Mouse (Mus musculus): ENCODE measurements around the gene 1600012H06Rik. TPM values are rescaled to one million over a fixed set of nuclear protein-coding genes. Genes with fewer than 3 reads are reported as not detected.

1600012H06Rik gene
- total RNA-seq, 1 experiment, result 29.7 TPM

Other genes with a start within 250 kb of the 1600012H06Rik start
- gene Thbs2, start 248.9 kb upstream of the 1600012H06Rik start, total RNA-seq (2012; rRNA removed), result 3.7 and 4.5 TPM in 2 replicates
- 1.9 and 2.0 TPM in 2 replicates for gene Wdr27, start within 50 bp of the 1600012H06Rik start, total RNA-seq (2012; rRNA removed)
- gene Phf10, start 18.1 kb downstream of the 1600012H06Rik start, total RNA-seq (2012; rRNA removed), result 56.4 and 65.6 TPM in 2 replicates
- gene 9030025P20Rik, start 35.3 kb downstream of the 1600012H06Rik start, total RNA-seq (2012; rRNA removed), result 39.7 and 41.3 TPM in 2 replicates
- gene Gm3417, start 35.6 kb downstream of the 1600012H06Rik start, total RNA-seq (2012; rRNA removed), result 0.45 and 0.95 TPM in 2 replicates
- gene Gm3435, start 67.0 kb downstream of the 1600012H06Rik start, total RNA-seq (2012; rRNA removed), result 10.3 and 12.0 TPM in 2 replicates
- gene Ermard, start 98.0 kb downstream of the 1600012H06Rik start, total RNA-seq (2012; rRNA removed), result 107 and 114 TPM in 2 replicates
- gene Tcte3, start 98.3 kb downstream of the 1600012H06Rik start, total RNA-seq (2012; rRNA removed), result 2.6 and 5.4 TPM in 2 replicates
- 17.7 and 18.0 TPM in 2 replicates for gene Gm3448, start 98.4 kb downstream of the 1600012H06Rik start, total RNA-seq (2012; rRNA removed)

Data from ES-E14 (cell line).